Mouse (Mus musculus) MEL (cell line): ENCODE measurements around the gene Tbc1d17. TPM values are rescaled to one million over a fixed set of nuclear protein-coding genes. Genes with fewer than 3 reads are reported as not detected.
A peak's percentile ranks its signal among the peaks of the same experiment; 100 is the strongest.

Experiments used
- DNase-seq: peaks from one replicate; pipeline ENCODE4 v3.0.0; 2011; ENCODE audit warnings: low read depth, low spot score
- H3K27ac ChIP-seq: 2 replicates; pipeline ENCODE4 v1.5.1; 2012; ENCODE audit warnings: low read depth, mild to moderate bottlenecking, control low read depth, low read length, moderate library complexity; ENCODE audit not compliant: control insufficient read depth
- H3K27me3 ChIP-seq, 2 experiments: fragments of 150-350 bp in 1 of 2; sonication (generic) in 1 of 2; 2 replicates each; pipeline ENCODE4 v1.6.1; 2012; ENCODE audit warnings: low read length in 2 of 2, mild to moderate bottlenecking in 2 of 2, improper control_type of control experiment in 1 of 2, moderate library complexity in 1 of 2; ENCODE audit not compliant: insufficient read depth in 2 of 2, control insufficient read depth in 1 of 2
- H3K36me3 ChIP-seq, 2 experiments: 2 replicates each; pipeline ENCODE4 v1.6.1; 2012 to 2014; ENCODE audit warnings: low read length in 2 of 2, improper control_type of control experiment in 1 of 2, inconsistent platforms in 1 of 2, mild to moderate bottlenecking in 1 of 2; ENCODE audit not compliant: insufficient read depth in 2 of 2, control insufficient read depth in 1 of 2
- H3K4me1 ChIP-seq, 2 experiments: fragments of 150-350 bp in 1 of 2; sonication (generic) in 1 of 2; 2 replicates each; pipeline ENCODE4 v1.6.1; 2012; ENCODE audit warnings: low read length in 2 of 2, improper control_type of control experiment in 1 of 2, mild to moderate bottlenecking in 1 of 2; ENCODE audit not compliant: insufficient read depth in 2 of 2, control insufficient read depth in 1 of 2
- H3K4me3 ChIP-seq, 2 experiments: fragments of 150-350 bp in 1 of 2; sonication (generic) in 1 of 2; 2 replicates each; pipeline ENCODE4 v1.5.1; 2012; ENCODE audit warnings: low read depth in 2 of 2, low read length in 2 of 2, mild to moderate bottlenecking in 2 of 2, moderate library complexity in 2 of 2, control low read depth in 1 of 2, improper control_type of control experiment in 1 of 2; ENCODE audit not compliant: control insufficient read depth in 1 of 2, insufficient read depth in 1 of 2
- H3K79me2 ChIP-seq: 2 replicates; pipeline ENCODE4 v1.6.1; 2012; ENCODE audit warnings: mild to moderate bottlenecking, low read length, moderate library complexity; ENCODE audit not compliant: control insufficient read depth, poor library complexity, insufficient read depth
- H3K9ac ChIP-seq: 2 replicates; pipeline ENCODE4 v1.6.1; 2012; ENCODE audit warnings: low read depth, mild to moderate bottlenecking, control low read depth, low read length, moderate library complexity; ENCODE audit not compliant: control insufficient read depth, poor library complexity, severe bottlenecking
- H3K9me3 ChIP-seq: fragments of 150-350 bp; sonication (generic); replicated peaks from 2 replicates; pipeline ENCODE4 v1.6.1; 2012; ENCODE audit warnings: mild to moderate bottlenecking, low read length, improper control_type of control experiment, moderate library complexity; ENCODE audit not compliant: insufficient read depth
- BHLHE40 ChIP-seq: IDR thresholded peaks from 2 replicates; pipeline ENCODE4 v1.6.1; 2012; ENCODE audit warnings: low read depth, mild to moderate bottlenecking, inconsistent platforms, low read length, improper control_type of control experiment, borderline replicate concordance
- CHD1 ChIP-seq: IDR thresholded peaks from 2 replicates; pipeline ENCODE4 v1.6.1; 2012; ENCODE audit warnings: low read depth, mild to moderate bottlenecking, inconsistent platforms, low read length, improper control_type of control experiment
- CHD2 ChIP-seq: IDR thresholded peaks from 2 replicates; pipeline ENCODE4 v1.6.1; 2011; ENCODE audit warnings: low read length, improper control_type of control experiment
- CTCF ChIP-seq, 3 experiments: IDR thresholded peaks in 2 of 3; conservative IDR thresholded peaks in 1 of 3; 2 replicates each; pipeline ENCODE4 v1.5.1; 2011 to 2012; ENCODE audit warnings: low read length in 3 of 3, low read depth in 2 of 3, mild to moderate bottlenecking in 2 of 3, improper control_type of control experiment in 1 of 3, inconsistent platforms in 1 of 3, mixed read lengths in 1 of 3, moderate library complexity in 1 of 3; ENCODE audit not compliant: control insufficient read depth in 1 of 3, insufficient read depth in 1 of 3, poor library complexity in 1 of 3, severe bottlenecking in 1 of 3
- ELF1 ChIP-seq: IDR thresholded peaks from 2 replicates; pipeline ENCODE4 v1.6.1; 2014; ENCODE audit warnings: low read depth, mild to moderate bottlenecking, inconsistent platforms, low read length, improper control_type of control experiment, moderate library complexity
- EP300 ChIP-seq, 2 experiments: IDR thresholded peaks; 2 replicates each; pipeline ENCODE4 v1.6.1; 2011; ENCODE audit warnings: improper control_type of control experiment in 2 of 2, low read length in 2 of 2, low read depth in 1 of 2, mild to moderate bottlenecking in 1 of 2
- GABPA ChIP-seq: IDR thresholded peaks from 2 replicates; pipeline ENCODE4 v1.6.1; 2012; ENCODE audit warnings: low read depth, mild to moderate bottlenecking, inconsistent platforms, low read length, improper control_type of control experiment, moderate library complexity
- GATA1 ChIP-seq: IDR thresholded peaks from 2 replicates; pipeline ENCODE4 v1.6.1; 2011; ENCODE audit warnings: low read depth, low read length, improper control_type of control experiment
- HCFC1 ChIP-seq: IDR thresholded peaks from 2 replicates; pipeline ENCODE4 v1.6.1; 2012; ENCODE audit warnings: low read depth, mild to moderate bottlenecking, inconsistent platforms, low read length, improper control_type of control experiment, moderate library complexity
- JUND ChIP-seq: IDR thresholded peaks from 2 replicates; pipeline ENCODE4 v1.6.1; 2011; ENCODE audit warnings: low read depth, mild to moderate bottlenecking, improper control_type of control experiment, low read length
- KAT2A ChIP-seq: conservative IDR thresholded peaks from 2 replicates; pipeline ENCODE4 v1.6.1; 2012; ENCODE audit warnings: low read depth, low read length, improper control_type of control experiment, inconsistent platforms
- MAFK ChIP-seq: IDR thresholded peaks from 2 replicates; pipeline ENCODE4 v1.6.1; 2011; ENCODE audit warnings: low read depth, mild to moderate bottlenecking, low read length, improper control_type of control experiment, borderline replicate concordance
- MAX ChIP-seq: IDR thresholded peaks from 2 replicates; pipeline ENCODE4 v1.6.1; 2011; ENCODE audit warnings: low read length, improper control_type of control experiment
- MAZ ChIP-seq: IDR thresholded peaks from 2 replicates; pipeline ENCODE4 v1.6.1; 2012; ENCODE audit warnings: low read depth, mild to moderate bottlenecking, inconsistent platforms, low read length, improper control_type of control experiment
- MXI1 ChIP-seq: IDR thresholded peaks from 2 replicates; pipeline ENCODE4 v1.6.1; 2011; ENCODE audit warnings: mild to moderate bottlenecking, low read depth, low read length, improper control_type of control experiment
- MYB ChIP-seq: IDR thresholded peaks from 2 replicates; pipeline ENCODE4 v1.6.1; 2011; ENCODE audit warnings: mild to moderate bottlenecking, low read depth, low read length, improper control_type of control experiment
- MYC ChIP-seq: IDR thresholded peaks from 2 replicates; pipeline ENCODE4 v1.6.1; 2011; ENCODE audit warnings: low read depth, mild to moderate bottlenecking, low read length, improper control_type of control experiment, moderate library complexity
- NELFE ChIP-seq: IDR thresholded peaks from 2 replicates; pipeline ENCODE4 v1.6.1; 2011; ENCODE audit warnings: low read depth, low read length, improper control_type of control experiment
- NRF1 ChIP-seq: IDR thresholded peaks from 2 replicates; pipeline ENCODE4 v1.6.1; 2014; ENCODE audit warnings: low read depth, mild to moderate bottlenecking, inconsistent platforms, low read length, improper control_type of control experiment, moderate library complexity; ENCODE audit not compliant: poor library complexity, insufficient read depth, severe bottlenecking
- POLR2A ChIP-seq, 2 experiments: IDR thresholded peaks; 2 replicates each; pipeline ENCODE4 v1.6.1; 2011 to 2012; ENCODE audit warnings: low read length in 2 of 2, mild to moderate bottlenecking in 2 of 2, control low read depth in 1 of 2, improper control_type of control experiment in 1 of 2, low read depth in 1 of 2, moderate library complexity in 1 of 2; ENCODE audit not compliant: control insufficient read depth in 1 of 2, insufficient read depth in 1 of 2, poor library complexity in 1 of 2
- POLR2AphosphoS5 ChIP-seq: IDR thresholded peaks from 2 replicates; pipeline ENCODE4 v1.6.1; 2012; ENCODE audit warnings: low read depth, borderline replicate concordance, mild to moderate bottlenecking, inconsistent platforms, low read length, moderate library complexity, mixed read lengths
- RAD21 ChIP-seq: IDR thresholded peaks from 2 replicates; pipeline ENCODE4 v1.6.1; 2011; ENCODE audit warnings: mild to moderate bottlenecking, low read depth, low read length, improper control_type of control experiment
- SIN3A ChIP-seq: IDR thresholded peaks from 2 replicates; pipeline ENCODE4 v1.6.1; 2012; ENCODE audit warnings: low read length, improper control_type of control experiment, inconsistent platforms
- SMC3 ChIP-seq: IDR thresholded peaks from 2 replicates; pipeline ENCODE4 v1.6.1; 2011; ENCODE audit warnings: low read depth, low read length, improper control_type of control experiment
- TAL1 ChIP-seq: IDR thresholded peaks from 2 replicates; pipeline ENCODE4 v1.6.1; 2012; ENCODE audit warnings: mild to moderate bottlenecking, inconsistent platforms, low read length, moderate library complexity, mixed read lengths
- TBP ChIP-seq: IDR thresholded peaks from 2 replicates; pipeline ENCODE4 v1.8.0; 2011; ENCODE audit warnings: low read depth, low read length, improper control_type of control experiment
- TCF12 ChIP-seq: IDR thresholded peaks from 2 replicates; pipeline ENCODE4 v1.6.1; 2014; ENCODE audit warnings: low read depth, mild to moderate bottlenecking, inconsistent platforms, low read length, improper control_type of control experiment, moderate library complexity
- UBTF ChIP-seq: IDR thresholded peaks from 2 replicates; pipeline ENCODE4 v1.6.1; 2012; ENCODE audit warnings: low read depth, mild to moderate bottlenecking, inconsistent platforms, low read length, improper control_type of control experiment, moderate library complexity, borderline replicate concordance; ENCODE audit not compliant: insufficient read depth
- USF1 ChIP-seq: IDR thresholded peaks from 2 replicates; pipeline ENCODE4 v1.6.1; 2014; ENCODE audit warnings: low read depth, mild to moderate bottlenecking, inconsistent platforms, low read length, improper control_type of control experiment, moderate library complexity
- USF2 ChIP-seq, 2 experiments: IDR thresholded peaks; 2 replicates each; pipeline ENCODE4 v1.6.1; 2011 to 2012; ENCODE audit warnings: improper control_type of control experiment in 2 of 2, low read length in 2 of 2, borderline replicate concordance in 1 of 2, inconsistent platforms in 1 of 2, low read depth in 1 of 2, mild to moderate bottlenecking in 1 of 2; ENCODE audit not compliant: insufficient read depth in 1 of 2
- ZKSCAN1 ChIP-seq: IDR thresholded peaks from 2 replicates; pipeline ENCODE4 v1.6.1; 2012; ENCODE audit warnings: low read depth, mild to moderate bottlenecking, inconsistent platforms, low read length, improper control_type of control experiment, moderate library complexity
- ZMIZ1 ChIP-seq: IDR thresholded peaks from 2 replicates; pipeline ENCODE4 v1.6.1; 2012; ENCODE audit warnings: low read depth, mild to moderate bottlenecking, inconsistent platforms, low read length, improper control_type of control experiment, moderate library complexity
- ZNF384 ChIP-seq: IDR thresholded peaks from 2 replicates; pipeline ENCODE4 v1.6.1; 2012; ENCODE audit warnings: low read depth, mild to moderate bottlenecking, inconsistent platforms, low read length, improper control_type of control experiment
- polyA plus RNA-seq, 2 experiments: library from polyadenylated mRNA; stranded (reverse) in 1 of 2; unstranded in 1 of 2; fragments of >175 nt in 1 of 2; fragments of >200 nt in 1 of 2; gene quantifications; 2 replicates each; pipeline versions ENCODE4 v1.2.1 to v1.2.4; 2012; ENCODE audit warnings: low replicate concordance in 2 of 2, low read depth in 1 of 2; ENCODE audit not compliant: insufficient read length in 2 of 2, insufficient read depth in 1 of 2, missing spikeins in 1 of 2
- total RNA-seq: library from RNA; depleted of rRNA; stranded (reverse); fragments of 300-350 nt; gene quantifications from 2 replicates; pipeline ENCODE4 v1.2.3, GENCODE M21; 2012

The Tbc1d17 gene
- total and polyA plus RNA-seq, 3 experiments: 16.7 to 29.5 TPM; not detected in 1

DNA sequence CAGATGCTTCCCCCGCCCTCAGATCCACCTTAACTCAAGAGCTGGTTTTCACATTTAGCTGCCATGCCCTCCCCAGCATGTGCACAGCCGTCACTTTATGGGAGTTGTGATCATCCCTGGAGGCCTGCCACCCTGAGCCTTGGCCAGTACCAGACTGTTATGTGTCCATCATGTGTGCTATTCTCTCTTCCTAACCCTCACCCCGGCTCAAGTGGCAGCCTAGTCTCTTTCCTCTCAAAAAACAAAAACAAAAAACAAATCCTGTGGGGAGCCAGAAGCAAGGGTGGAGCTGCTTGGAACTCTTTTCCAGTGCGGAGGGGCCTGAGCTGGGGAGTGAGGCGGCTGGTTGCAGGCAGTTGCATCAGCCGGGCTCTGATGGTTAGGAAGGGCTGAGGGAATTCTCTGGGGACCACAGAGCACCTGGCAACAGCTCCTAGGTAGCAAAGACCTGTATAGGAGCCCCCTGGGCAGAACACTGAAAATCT lies 30.1 kb downstream of the Tbc1d17 start (continued):
- TF ChIP-seq EP300 (IDR thresholded peaks at IDR 0.05; ENCODE audit: low read depth in 1 of 2, low read length in 2 of 2) (peak in 1 of 2 experiments; percentile 84; a peak in 2 of 4 replicates), CHD1 (peak; percentile 91), POLR2AphosphoS5 (no peak), UBTF (no peak), USF2 (IDR thresholded peaks at IDR 0.05; ENCODE audit: borderline replicate concordance in 1 of 2, insufficient read depth in 1 of 2, low read depth in 1 of 2, low read length in 2 of 2) (no peak), NELFE (peak; percentile 60), CHD2 (peak; percentile 49), MYB (0 out of 2 replicates have a peak, but pooled peaks have one; percentile 29), MAFK (0 out of 2 replicates have a peak, but pooled peaks have one; percentile 30), KAT2A (peak; percentile 93), ZMIZ1 (peak; percentile 36; the same call in 1 of the 2 replicates), TCF12 (peak; percentile 83), CTCF (IDR thresholded peaks at IDR 0.05 in 2 of 3, conservative IDR thresholded peaks at IDR 0.05 in 1 of 3; ENCODE audit: control insufficient read depth in 1 of 3, insufficient read depth in 1 of 3, low read depth in 2 of 3, low read length in 3 of 3, poor library complexity in 1 of 3, severe bottlenecking in 1 of 3) (no peak), SIN3A (peak; percentile 91), JUND (peak; percentile 52; the same call in 1 of the 2 replicates), MYC (peak; percentile 73; the same call in 1 of the 2 replicates)

DNA sequence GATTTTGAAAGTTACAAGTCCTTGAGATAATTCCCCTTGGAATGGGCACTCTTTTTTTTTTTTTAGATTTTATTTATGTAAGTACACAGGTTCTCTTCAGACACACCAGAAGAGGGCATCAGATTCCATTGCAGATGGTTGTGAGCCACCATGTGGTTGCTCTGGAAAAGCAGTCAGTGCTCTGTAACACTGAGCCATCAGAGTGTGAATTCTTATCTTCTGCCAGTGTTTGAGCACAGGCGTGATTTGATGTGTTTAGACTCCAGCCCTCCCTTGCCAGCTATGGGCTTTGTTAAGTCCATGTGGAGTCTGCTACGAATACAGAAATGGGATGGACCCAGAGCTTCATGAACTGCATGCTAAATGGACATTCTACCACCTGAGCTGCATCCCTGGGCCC lies 30.7 kb downstream of the Tbc1d17 start:
- DNase-seq: peak; percentile 71
- H3K9ac ChIP-seq: peak overlapping the region; percentile 97
- no peaks in the 10 kb centered on the region for H3K9me3 ChIP-seq
- H3K4me1 ChIP-seq: peaks cover 28 to 55% of the 10 kb centered on the region in 2 experiments
- H3K79me2 ChIP-seq: peaks cover 76% of the 10 kb centered on the region
- peak overlapping the region; percentile 87 to 94 for H3K4me3 ChIP-seq
- H3K27ac ChIP-seq: peak overlapping the region; percentile 94
- H3K27me3 ChIP-seq: no peaks in the 10 kb centered on the region
- H3K36me3 ChIP-seq: peaks cover 11 to 53% of the 10 kb centered on the region in 2 experiments
- TF ChIP-seq SIN3A (no peak; the same call in 1 of the 2 replicates), USF1 (no peak), GABPA (no peak), ZNF384 (peak; percentile 45; the same call in 1 of the 2 replicates), POLR2A (IDR thresholded peaks at IDR 0.05; ENCODE audit: control insufficient read depth in 1 of 2, insufficient read depth in 1 of 2, low read depth in 1 of 2, low read length in 2 of 2, poor library complexity in 1 of 2) (no peak), TAL1 (no peak), SMC3 (no peak), CHD2 (no peak), NRF1 (no peak), KAT2A (no peak), ZKSCAN1 (no peak), MXI1 (no peak), MAFK (no peak), HCFC1 (no peak), MAZ (no peak), TBP (0 out of 2 replicates have a peak, but pooled peaks have one; percentile 23), RAD21 (no peak), BHLHE40 (no peak), MAX (no peak), ZMIZ1 (no peak), TCF12 (no peak), GATA1 (peak; percentile 55), POLR2AphosphoS5 (no peak), MYC (peak; percentile 90), ELF1 (no peak), NELFE (no peak)
